Mouse (Mus musculus): ENCODE data around the gene Has3.

DNA sequence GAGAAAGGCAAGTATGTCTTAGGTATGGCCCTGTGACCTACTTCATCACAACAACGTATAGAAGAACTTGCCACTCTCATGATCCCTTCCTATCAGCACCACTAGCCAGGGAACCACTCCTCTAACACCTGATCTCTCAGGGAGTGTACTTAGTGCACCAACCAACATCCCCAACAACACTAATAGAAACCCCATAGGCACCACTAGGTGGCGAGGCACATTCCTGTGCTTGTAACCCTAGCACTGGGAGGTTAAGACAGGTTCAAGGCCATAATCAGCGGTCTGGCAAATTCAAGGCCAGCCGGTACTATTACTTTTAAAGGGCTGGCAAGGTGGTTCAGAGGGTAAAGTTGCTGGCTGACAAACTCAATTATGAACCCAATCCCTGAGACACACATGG, 57.2 kb downstream of the Has3 start:
- TF ChIP-seq CTCF (IDR thresholded peaks at IDR 0.05; ENCODE audit: low read depth) (peak; percentile 75), EP300 (optimal IDR thresholded peaks at IDR 0.05) (no peak)

Measured in stomach, postnatal 0 days (tissue).